Mouse (Mus musculus): ENCODE data around the gene Lypd4.

DNA sequence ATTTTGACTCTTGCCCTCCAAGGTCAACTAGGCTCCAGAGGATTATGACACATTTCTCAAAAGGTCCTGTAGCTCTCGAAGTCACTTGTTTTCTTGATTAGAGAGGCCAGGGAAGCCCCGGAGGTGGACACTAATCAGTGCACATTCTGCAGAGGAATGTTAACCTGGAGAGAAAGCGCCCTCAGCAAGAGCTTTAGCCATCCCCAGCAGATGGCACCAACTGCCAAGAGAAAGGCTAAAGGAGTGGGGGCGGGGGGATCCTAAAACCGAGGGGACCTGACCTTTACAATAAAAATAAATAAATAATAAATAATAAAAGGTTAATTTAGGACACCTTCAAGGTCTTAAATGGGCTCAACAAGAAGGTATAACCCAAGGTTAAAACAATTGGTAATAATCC is 25.6 kb downstream of the Lypd4 start:
- TF ChIP-seq CTCF (IDR thresholded peaks at IDR 0.05; ENCODE audit: borderline replicate concordance, control insufficient read depth, extremely low read depth, insufficient read depth, low read length, poor library complexity), result no peak
- no peak for TF ChIP-seq POLR2A (IDR thresholded peaks at IDR 0.05; ENCODE audit: control insufficient read depth, extremely low read depth, insufficient read depth, low read length, poor library complexity)

All from thymus, adult 2 months (tissue).